Mouse (Mus musculus) Patski (cell line): ENCODE results near the gene Zfp648. TPM values are rescaled to one million over a fixed set of nuclear protein-coding genes. Genes with fewer than 3 reads are reported as not detected.

Experiments used
- ATAC-seq: fragments of 100-300 bp; one replicate; pipeline ENCODE4 v1.8.0; 2021
- CTCF ChIA-PET: fragments of 350-600 bp; sonication (Branson Sonifier 250); formaldehyde crosslinking; loops from one replicate; lab custom pipeline; 2022; ENCODE audit warnings: inconsistent platforms; lab: Charles Lee
- POLR2A ChIA-PET: fragments of 350-600 bp; sonication (Branson Sonifier 250); formaldehyde crosslinking; loops from one replicate; lab custom pipeline; 2022; ENCODE audit warnings: antibody characterized with exemption, inconsistent platforms; lab: Charles Lee
- DNase-seq: peaks from one replicate; pipeline ENCODE4 v3.0.0-alpha.2; 2011; ENCODE audit warnings: low read depth, low spot score
- H3K27me3 ChIP-seq: fragments of 371-371 bp; one replicate; pipeline ENCODE4 v1.5.1; 2021
- CTCF ChIP-seq: fragments of 100-300 bp; IDR thresholded peaks from one replicate; pipeline ENCODE4 v1.5.1; 2021
- in situ Hi-C: fragments of 300-500 bp; cut with MboI; formaldehyde crosslinking; loops from 3 replicates; pipeline ENCODE4 v1.11.1; 2018; ENCODE audit warnings: low pct_unique_long_range_greater_than_20kb, mixed read lengths
- polyA plus RNA-seq: library from polyadenylated mRNA; unstranded; gene quantifications from one replicate; pipeline ENCODE4 v1.2.3, GENCODE M21; 2021

The Zfp648 gene
- polyA plus RNA-seq, 1 experiment from 2014 or later, result not detected

GRCm38 (mm10) chr1:154204652-154205573, 3.9 kb downstream of the Zfp648 start:
- DNase-seq, result no peak
- POLR2A ChIA-PET, result no interaction called here
- TF ChIP-seq CTCF, result no peak
- in situ Hi-C loops, result no loop called here
- CTCF ChIA-PET, result no interaction called here
- ATAC-seq, result no peak
- H3K27me3 ChIP-seq, result peaks cover 44% of the 10 kb centered on the region

- in situ Hi-C loops, result no loop called here
- ChIA-PET POLR2A (no interaction called here), CTCF (no interaction called here)
- TF ChIP-seq CTCF, result no peak
- DNase-seq, result no peak
- ATAC-seq, result no peak
- H3K27me3 ChIP-seq, result peaks cover 63% of the 10 kb centered on the region
Observed at GRCm38 (mm10) chr1:154219991-154220390, 19.0 kb downstream of the Zfp648 start.

DNA sequence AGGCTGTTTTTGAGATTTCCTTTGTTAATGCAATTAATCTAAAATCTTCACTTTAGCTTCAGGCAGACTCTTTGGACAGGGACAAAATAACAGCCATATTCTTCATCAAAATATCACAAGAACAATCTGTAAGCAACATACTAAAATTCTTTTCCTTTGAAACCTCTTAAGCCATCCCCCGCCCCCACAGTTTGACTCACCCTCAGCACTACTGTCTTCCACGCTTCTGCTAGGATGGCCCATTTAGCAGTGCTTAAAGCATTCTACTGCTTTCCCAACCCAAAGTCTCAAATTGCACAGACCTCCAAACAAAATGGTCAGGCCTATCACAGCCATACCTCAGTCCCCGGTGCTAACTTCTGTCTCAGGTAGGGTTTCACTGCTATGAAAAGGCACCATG, 19.6 kb downstream of the Zfp648 start:
- TF ChIP-seq CTCF, result no peak
- CTCF ChIA-PET, result no interaction called here
- POLR2A ChIA-PET, result no interaction called here
- DNase-seq (no peak), ATAC-seq (no peak)
- in situ Hi-C loops, result no loop called here
- peaks cover 62% of the 10 kb centered on the region for H3K27me3 ChIP-seq

DNA sequence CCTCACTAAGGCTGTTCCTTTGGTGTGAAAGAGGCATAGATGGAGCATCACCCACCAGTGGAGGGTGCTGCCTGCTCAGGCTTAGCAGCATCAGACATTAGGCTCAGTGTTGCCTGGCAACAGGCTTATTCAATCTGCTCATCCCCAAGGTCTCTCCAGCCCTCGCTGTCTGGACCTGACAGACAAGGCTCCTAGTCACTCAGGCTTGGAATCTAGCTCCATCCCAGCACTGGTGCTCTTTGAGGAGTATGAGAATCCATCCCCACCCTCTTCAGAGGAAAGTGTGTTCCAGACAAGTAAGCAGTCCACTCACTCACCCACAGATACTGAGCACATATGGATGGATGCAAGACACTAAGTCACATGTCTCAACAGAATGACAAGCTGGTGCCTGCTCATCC, 22.8 kb downstream of the Zfp648 start:
- ChIA-PET CTCF (interaction anchor here (1.1 kb wide), 1 partner anchor 13 kb away, joined by 3 read pairs; no protein-coding TSS in a partner anchor), POLR2A (no interaction called here)
- DNase-seq (no peak), ATAC-seq (no peak)
- in situ Hi-C loops, result no loop called here
- TF ChIP-seq CTCF, result no peak
- peaks cover 54% of the 10 kb centered on the region for H3K27me3 ChIP-seq

DNA sequence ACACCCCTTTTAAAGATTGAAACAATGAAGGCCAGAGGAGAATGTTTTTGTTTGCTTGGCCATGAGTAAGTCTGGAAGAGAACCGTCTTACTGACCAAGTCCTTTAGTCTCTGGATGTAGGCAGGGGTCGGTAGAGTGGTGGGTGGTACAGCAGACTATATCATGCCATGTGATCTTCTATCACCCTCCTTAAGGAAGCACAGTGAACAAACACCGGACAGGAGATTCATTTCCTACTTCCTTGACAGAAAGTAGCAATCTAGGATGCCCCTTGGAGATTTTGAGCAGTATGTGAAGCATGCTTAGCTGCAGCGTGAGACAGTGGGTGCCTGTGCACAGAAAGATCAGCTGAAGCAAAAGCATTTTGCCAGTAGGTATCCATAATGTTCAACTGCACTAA, 31.6 kb downstream of the Zfp648 start:
- DNase-seq (no peak), ATAC-seq (no peak)
- CTCF ChIA-PET, result no interaction called here
- in situ Hi-C loops, result no loop called here
- peaks cover 59% of the 10 kb centered on the region for H3K27me3 ChIP-seq
- POLR2A ChIA-PET, result no interaction called here
- no peak for TF ChIP-seq CTCF

- ChIA-PET CTCF (no interaction called here), POLR2A (no interaction called here)
- peaks cover 63% of the 10 kb centered on the region for H3K27me3 ChIP-seq
- ATAC-seq (no peak), DNase-seq (no peak)
- in situ Hi-C loops, result no loop called here
- no peak for TF ChIP-seq CTCF
Observed at GRCm38 (mm10) chr1:154233033-154233432, 32.0 kb downstream of the Zfp648 start.

DNA sequence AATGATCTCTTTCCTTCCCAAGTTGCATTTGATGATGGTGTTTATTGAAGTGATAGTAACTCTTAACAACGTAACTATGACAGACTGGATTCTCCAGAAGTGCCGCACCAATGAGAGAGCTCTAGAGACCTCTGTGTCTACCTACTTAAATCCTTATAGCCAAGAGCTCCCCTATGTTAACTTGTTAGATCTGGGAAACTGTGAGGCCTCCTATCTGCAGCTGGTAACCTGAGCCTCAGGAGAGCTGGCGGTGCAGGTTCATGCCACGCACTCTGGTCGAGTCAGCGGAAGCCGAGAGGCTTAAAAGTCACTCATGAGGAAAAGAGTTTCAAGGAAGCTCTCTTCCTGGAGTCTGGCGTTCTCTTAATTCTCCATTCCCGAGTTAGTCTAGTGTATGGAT, 33.8 kb downstream of the Zfp648 start:
- ChIA-PET CTCF (no interaction called here), POLR2A (no interaction called here)
- in situ Hi-C loops, result no loop called here
- no peak for ATAC-seq
- no peak for TF ChIP-seq CTCF
- DNase-seq, result no peak
- peaks cover 64% of the 10 kb centered on the region for H3K27me3 ChIP-seq

GRCm38 (mm10) chr1:154238876-154239275, 37.9 kb downstream of the Zfp648 start:
- H3K27me3 ChIP-seq, result peaks cover 46% of the 10 kb centered on the region
- CTCF ChIA-PET, result no interaction called here
- in situ Hi-C loops, result no loop called here
- DNase-seq (no peak), ATAC-seq (no peak)
- POLR2A ChIA-PET, result no interaction called here
- TF ChIP-seq CTCF, result peak; percentile 58

DNA sequence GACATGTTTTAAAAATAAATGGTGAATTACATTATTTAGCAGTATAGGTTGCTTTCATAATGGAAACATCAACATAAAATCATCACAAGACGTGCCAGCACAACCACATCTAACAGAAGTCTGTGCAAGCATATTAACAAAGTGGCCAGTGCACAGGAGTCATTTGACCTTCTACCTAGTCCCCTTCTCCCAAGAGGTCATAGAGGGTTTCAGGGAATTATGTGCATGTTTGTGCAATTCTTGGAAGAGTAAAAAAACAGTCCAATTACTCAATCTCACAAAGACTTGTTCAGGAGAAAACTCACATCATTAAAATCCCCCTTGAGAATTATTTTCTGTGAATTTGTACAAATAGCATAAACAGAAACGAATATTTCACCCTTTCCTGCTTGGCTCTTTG, 50.2 kb downstream of the Zfp648 start:
- DNase-seq, result no peak
- peaks cover 8% of the 10 kb centered on the region for H3K27me3 ChIP-seq
- ATAC-seq, result no peak
- TF ChIP-seq CTCF, result no peak
- ChIA-PET CTCF (no interaction called here), POLR2A (no interaction called here)
- in situ Hi-C loops, result no loop called here

- peaks cover 8% of the 10 kb centered on the region for H3K27me3 ChIP-seq
- ATAC-seq (no peak), DNase-seq (no peak)
- in situ Hi-C loops, result no loop called here
- no peak for TF ChIP-seq CTCF
- CTCF ChIA-PET, result no interaction called here
- POLR2A ChIA-PET, result no interaction called here
Observed at GRCm38 (mm10) chr1:154252739-154253138, 51.8 kb downstream of the Zfp648 start.
